ENCODE assay signal across 13 mouse cellular contexts in genomic region chr14:11833678-11834077, GRCm38 (mm10).
"Had no signal": no experiment of that assay in that cellular context is flagged by ENCODE, and none has a peak within 500 bp of the region (broad histone marks: within the 10 kb centered on the region; RNA-seq: fewer than 3 reads in every experiment).

No protein-coding gene starts in this region.

- H3K4me2 ChIP-seq: limb, embryonic 12.5 days; liver, embryonic 13.5 days; neural tube, embryonic 15.5 days had no signal

- H3K27me3 ChIP-seq: limb, embryonic 12.5 days; liver, embryonic 13.5 days; neural tube, embryonic 15.5 days had no signal

- H3K4me3 ChIP-seq: layer of hippocampus, adult 2 months; limb, embryonic 12.5 days; liver, embryonic 13.5 days; myocyte; neural tube, embryonic 15.5 days had no signal

- H3K27ac ChIP-seq: layer of hippocampus, adult 2 months; limb, embryonic 12.5 days; liver, embryonic 13.5 days; neural tube, embryonic 15.5 days; stomach, postnatal 0 days had no signal

- H3K9ac ChIP-seq: limb, embryonic 12.5 days; liver, embryonic 13.5 days; liver, postnatal 0 days; neural tube, embryonic 15.5 days had no signal

- H3K4me1 ChIP-seq: liver, embryonic 13.5 days; neural tube, embryonic 15.5 days had no signal

- DNase-seq: liver; liver, embryonic 13.5 days; liver, postnatal 0 days; midbrain, embryonic 14.5 days; thymus, postnatal 14 days had no signal

- H3K9me3 ChIP-seq: limb, embryonic 12.5 days; liver, embryonic 13.5 days; neural tube, embryonic 15.5 days had no signal

- H3K36me3 ChIP-seq: limb, embryonic 12.5 days; liver, embryonic 13.5 days; neural tube, embryonic 15.5 days had no signal

- ATAC-seq: hindbrain, embryonic 16.5 days; inflammation-experienced regulatory T-cells, adult 6 months; intestine, postnatal 0 days; liver, postnatal 0 days had no signal
